Mouse (Mus musculus): ENCODE measurements around the gene Wrap53. TPM values are rescaled to one million over a fixed set of nuclear protein-coding genes. Genes with fewer than 3 reads are reported as not detected.
A peak's percentile ranks its signal among the peaks of the same experiment; 100 is the strongest.
"Not testable (repeated sequence)": the region's sequence is repeated elsewhere in the genome, so short reads cannot be mapped to it uniquely, and the experiment has no call there.

Wrap53 gene
- polyA plus RNA-seq (2016; fragmentation: Nextera tagmentation; extraction: Ambion mirVana): 32.2 and 32.4 TPM in 2 replicates

DNA sequence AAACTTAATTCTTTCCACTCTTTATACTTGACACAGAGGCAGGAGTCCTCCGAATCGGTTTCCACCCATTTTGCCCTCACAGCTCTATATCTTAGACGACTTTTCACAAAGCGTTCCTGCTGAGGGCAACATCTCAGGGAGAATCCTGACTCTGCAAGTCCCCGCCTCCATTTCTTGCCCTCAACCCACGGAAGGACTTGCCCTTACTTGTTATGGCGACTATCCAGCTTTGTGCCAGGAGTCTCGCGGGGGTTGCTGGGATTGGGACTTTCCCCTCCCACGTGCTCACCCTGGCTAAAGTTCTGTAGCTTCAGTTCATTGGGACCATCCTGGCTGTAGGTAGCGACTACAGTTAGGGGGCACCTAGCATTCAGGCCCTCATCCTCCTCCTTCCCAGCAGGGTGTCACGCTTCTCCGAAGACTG, at the start of gene Wrap53, which contains the start of gene Trp53:
Wrap53 (minus strand) TSS at position 165 of the 424 bp plus-strand sequence.
Trp53 (plus strand) TSS at position 269 of the 424 bp plus-strand sequence.
- Histone ChIP-seq H3K4me2 (replicated peaks) (peak within 1 kb of the TSS; percentile 83), H3K9me3 (no peaks in the 10 kb centered on the region), H3K36me3 (0 out of 2 replicates have a peak, but pooled peaks cover 1% of the 10 kb centered on the region), H3K27ac (peak within 1 kb of the TSS; percentile 71), H3K9ac (peak within 1 kb of the TSS; percentile 75), H3K27me3 (replicated peaks) (no peaks in the 10 kb centered on the region), H3K4me3 (peak within 1 kb of the TSS; percentile 74), H3K4me1 (peaks cover 34% of the 10 kb centered on the region)
- WGBS: under 1% methylated on average over 13 of the region's 13 CpGs
- peak; percentile 69 for ATAC-seq (ENCODE audit: low FRiP score, low read depth)

DNA sequence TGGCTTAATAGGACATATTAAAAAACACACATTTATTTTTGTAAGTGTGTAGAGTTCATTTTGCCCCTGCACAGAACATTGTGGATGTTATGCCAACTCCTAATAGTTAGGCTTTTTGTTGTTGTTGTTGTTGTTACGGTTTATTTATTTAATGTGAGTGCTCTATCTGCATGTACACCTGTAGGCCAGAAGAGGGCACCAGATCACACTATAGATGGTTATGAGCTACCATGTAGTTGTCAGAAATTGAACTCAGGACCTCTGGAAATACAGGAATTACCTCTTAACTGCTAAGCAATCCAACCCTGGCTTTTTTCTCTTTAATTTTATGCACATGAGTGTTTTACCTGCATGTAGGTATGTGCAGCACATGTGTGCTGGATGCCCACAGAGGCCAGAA, 49.7 kb upstream of the Wrap53 start:
- ATAC-seq (ENCODE audit: low FRiP score, low read depth): no peak
- WGBS: 75% methylated on average over 1 of the region's 1 CpGs

GRCm38 (mm10) chr11:69628286-69628685, 48.2 kb upstream of the Wrap53 start:
- WGBS: 32% methylated on average over 6 of the region's 6 CpGs
- ATAC-seq (ENCODE audit: low FRiP score, low read depth): no peak
- Histone ChIP-seq H3K4me1 (0 out of 2 replicates have a peak, but pooled peaks cover 3% of the 10 kb centered on the region), H3K9ac (no peak overlapping the region), H3K4me3 (no peak overlapping the region), H3K9me3 (no peaks in the 10 kb centered on the region), H3K27me3 (replicated peaks) (no peaks in the 10 kb centered on the region), H3K4me2 (replicated peaks) (no peak overlapping the region), H3K36me3 (no peaks in the 10 kb centered on the region), H3K27ac (no peak overlapping the region)

More for the DNA sequence above, 49.7 kb upstream of the Wrap53 start:
- Histone ChIP-seq H3K4me1 (peaks cover 15% of the 10 kb centered on the region), H3K27me3 (replicated peaks) (no peaks in the 10 kb centered on the region), H3K27ac (no peak overlapping the region), H3K4me2 (replicated peaks) (no peak overlapping the region), H3K36me3 (no peaks in the 10 kb centered on the region), H3K4me3 (no peak overlapping the region), H3K9me3 (no peaks in the 10 kb centered on the region), H3K9ac (no peak overlapping the region)

GRCm38 (mm10) chr11:69624339-69624738, 44.3 kb upstream of the Wrap53 start:
- 76% methylated on average over 2 of the region's 2 CpGs for WGBS
- H3K4me3 ChIP-seq; ATAC-seq (ENCODE audit: low FRiP score, low read depth); H3K9ac ChIP-seq; H3K27ac ChIP-seq; H3K36me3 ChIP-seq; H3K27me3 ChIP-seq (replicated peaks); H3K9me3 ChIP-seq; H3K4me2 ChIP-seq (replicated peaks): not testable (repeated sequence)
- peaks cover 12% of the 10 kb centered on the region for H3K4me1 ChIP-seq

DNA sequence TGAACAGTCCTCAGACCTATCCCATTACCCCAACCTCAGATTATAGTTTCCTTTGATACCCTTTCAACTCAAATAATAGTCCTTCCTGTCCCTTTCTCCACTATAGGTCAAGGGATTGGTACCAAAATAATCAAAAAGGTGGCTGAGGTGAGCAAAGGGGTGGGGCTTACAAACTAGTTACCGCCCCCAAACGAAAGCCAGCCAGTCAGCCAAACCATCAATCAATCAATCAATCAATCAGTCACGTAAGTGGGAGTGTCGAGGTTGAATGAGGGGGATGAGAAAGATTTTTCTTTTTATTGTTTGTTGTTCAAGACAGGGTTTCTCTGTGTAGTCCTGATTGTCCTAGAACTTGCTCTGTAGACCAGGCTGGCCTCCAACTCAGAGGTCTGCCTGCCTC, 43.0 kb upstream of the Wrap53 start:
- Histone ChIP-seq H3K9ac (no peak overlapping the region), H3K27ac (no peak overlapping the region), H3K27me3 (replicated peaks) (no peaks in the 10 kb centered on the region), H3K4me2 (replicated peaks) (peak overlapping the region; percentile 75), H3K36me3 (no peaks in the 10 kb centered on the region), H3K4me3 (no peak overlapping the region), H3K9me3 (no peaks in the 10 kb centered on the region), H3K4me1 (peaks cover 12% of the 10 kb centered on the region)
- no peak for ATAC-seq (ENCODE audit: low FRiP score, low read depth)
- whole genome bisulfite sequencing: 60% methylated on average over 4 of the region's 4 CpGs

- Histone ChIP-seq H3K4me3 (peak overlapping the region; percentile 43), H3K36me3 (no peaks in the 10 kb centered on the region), H3K9ac (peak overlapping the region; percentile 68), H3K4me1 (peaks cover 12% of the 10 kb centered on the region), H3K27ac (no peak overlapping the region), H3K27me3 (replicated peaks) (no peaks in the 10 kb centered on the region), H3K9me3 (no peaks in the 10 kb centered on the region), H3K4me2 (replicated peaks) (peak overlapping the region; percentile 75)
- 51% methylated on average over 6 of the region's 6 CpGs for WGBS
- 0 out of 2 replicates have a peak, but pooled peaks have one; percentile 13 for ATAC-seq (ENCODE audit: low FRiP score, low read depth)
Observed at GRCm38 (mm10) chr11:69622406-69622805, 42.4 kb upstream of the Wrap53 start.

DNA sequence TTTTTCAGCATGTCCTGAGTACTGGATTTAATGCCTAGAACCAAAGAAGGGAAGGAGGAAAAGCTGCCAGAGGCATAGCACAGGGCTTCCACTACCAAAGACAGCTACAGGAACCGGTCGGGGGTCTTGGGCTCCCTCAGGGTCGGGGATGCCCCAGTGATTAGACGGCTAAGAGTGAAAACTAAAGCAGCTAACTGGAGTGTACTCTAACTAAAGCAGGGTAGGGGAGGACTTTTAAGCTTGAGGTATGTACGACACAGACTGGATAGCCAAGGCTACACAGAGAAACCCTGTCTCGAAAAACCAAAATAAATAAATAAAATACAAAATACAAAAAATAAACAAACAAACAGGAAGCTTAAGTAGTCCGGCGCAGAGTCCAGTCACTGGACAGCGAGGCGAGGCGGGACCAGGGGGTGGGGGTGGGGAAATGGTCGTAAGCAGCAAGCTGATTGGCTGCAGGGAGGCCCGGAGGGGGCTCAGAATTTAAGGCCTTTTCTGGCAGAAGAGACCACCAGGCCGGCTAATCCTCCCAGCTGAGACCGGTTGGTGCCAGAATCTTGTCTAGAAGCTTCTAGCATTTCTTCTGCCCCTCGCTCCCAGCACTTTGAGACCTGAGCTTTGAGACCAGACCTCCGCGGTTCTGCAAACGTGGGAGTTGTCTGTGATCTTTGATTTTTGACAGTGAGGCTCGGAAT, 41.7 kb upstream of the Wrap53 start, which contains the start of gene Sat2:
Sat2 (plus strand) TSS at position 454 of the 698 bp plus-strand sequence.
- H3K9me3 ChIP-seq: no peaks in the 10 kb centered on the region
- peak; percentile 90 for ATAC-seq (ENCODE audit: low FRiP score, low read depth)

GRCm38 (mm10) chr11:69620394-69621081, 40.5 kb upstream of the Wrap53 start:
- WGBS: 86% methylated on average over 7 of the region's 7 CpGs
- Histone ChIP-seq H3K4me3 (no peak overlapping the region), H3K36me3 (no peaks in the 10 kb centered on the region), H3K27me3 (replicated peaks) (0 out of 2 replicates have a peak, but pooled peaks cover under 1% of the 10 kb centered on the region), H3K4me1 (peaks cover 12% of the 10 kb centered on the region), H3K27ac (no peak overlapping the region), H3K9ac (no peak overlapping the region), H3K9me3 (no peaks in the 10 kb centered on the region), H3K4me2 (replicated peaks) (no peak overlapping the region)
- no peak for ATAC-seq (ENCODE audit: low FRiP score, low read depth)

More for the DNA sequence above, 41.7 kb upstream of the Wrap53 start, which contains the start of gene Sat2:
- H3K27me3 ChIP-seq (replicated peaks): no peaks in the 10 kb centered on the region
- H3K36me3 ChIP-seq: no peaks in the 10 kb centered on the region
- H3K4me2 ChIP-seq (replicated peaks): peak within 1 kb of the TSS; percentile 75
- H3K4me1 ChIP-seq: peaks cover 12% of the 10 kb centered on the region
- peak within 1 kb of the TSS; percentile 68 for H3K9ac ChIP-seq
- no peak within 1 kb of the TSS; the same call in 1 of the 2 replicates for H3K27ac ChIP-seq
- peak within 1 kb of the TSS; percentile 43 for H3K4me3 ChIP-seq
- 1% methylated on average over 20 of the region's 20 CpGs for WGBS

- Histone ChIP-seq H3K27ac (no peak within 1 kb of the TSS), H3K27me3 (replicated peaks) (peaks cover 11% of the 10 kb centered on the region; the same call in 1 of the 2 replicates), H3K4me2 (replicated peaks) (no peak within 1 kb of the TSS), H3K4me3 (no peak within 1 kb of the TSS), H3K36me3 (no peaks in the 10 kb centered on the region), H3K4me1 (peaks cover 18% of the 10 kb centered on the region), H3K9ac (0 out of 2 replicates have a peak within 1 kb of the TSS, but pooled peaks have one; percentile 13), H3K9me3 (no peaks in the 10 kb centered on the region)
- ATAC-seq (ENCODE audit: low FRiP score, low read depth): no peak
- 79% methylated on average over 5 of the region's 5 CpGs for WGBS
Observed at GRCm38 (mm10) chr11:69617805-69618204, 37.8 kb upstream of the Wrap53 start, which contains the start of gene Shbg. Gene Shbg (minus strand): TSS chr11:69617905.

- WGBS: 50% methylated on average over 10 of the region's 10 CpGs
- no peak for ATAC-seq (ENCODE audit: low FRiP score, low read depth)
- peaks cover 9% of the 10 kb centered on the region; the same call in 1 of the 2 replicates for H3K4me1 ChIP-seq
- H3K9me3 ChIP-seq: no peaks in the 10 kb centered on the region
- H3K9ac ChIP-seq: no peak overlapping the region
- no peak overlapping the region for H3K4me2 ChIP-seq (replicated peaks)
- no peak overlapping the region for H3K27ac ChIP-seq
- no peak overlapping the region for H3K4me3 ChIP-seq
- H3K36me3 ChIP-seq: no peaks in the 10 kb centered on the region
- H3K27me3 ChIP-seq (replicated peaks): peaks cover 11% of the 10 kb centered on the region; the same call in 1 of the 2 replicates
Observed at GRCm38 (mm10) chr11:69616781-69617180, 36.7 kb upstream of the Wrap53 start.

- H3K27me3 ChIP-seq (replicated peaks): peaks cover 11% of the 10 kb centered on the region; the same call in 1 of the 2 replicates
- 57% methylated on average over 11 of the region's 11 CpGs for WGBS
- H3K4me2 ChIP-seq (replicated peaks): 0 out of 2 replicates have a peak overlapping the region, but pooled peaks have one; percentile 1
- H3K36me3 ChIP-seq; ATAC-seq (ENCODE audit: low FRiP score, low read depth); H3K9ac ChIP-seq; H3K27ac ChIP-seq; H3K4me1 ChIP-seq; H3K4me3 ChIP-seq; H3K9me3 ChIP-seq: not testable (repeated sequence)
Observed at GRCm38 (mm10) chr11:69614257-69614588, 34.2 kb upstream of the Wrap53 start.
